Mouse (Mus musculus) erythroblast, embryonic 14.5 days (primary cell): ENCODE results near the gene Tex14. TPM values are rescaled to one million over a fixed set of nuclear protein-coding genes. Genes with fewer than 3 reads are reported as not detected.

Experiments
- H3K27me3 ChIP-seq: 2 replicates; pipeline ENCODE4 v1.6.1; 2012; ENCODE audit warnings: inconsistent platforms; ENCODE audit not compliant: control insufficient read depth
- H3K36me3 ChIP-seq: 2 replicates; pipeline ENCODE4 v1.6.1; 2012; ENCODE audit warnings: mild to moderate bottlenecking, inconsistent platforms; ENCODE audit not compliant: control insufficient read depth
- H3K4me1 ChIP-seq: 2 replicates; pipeline ENCODE4 v1.6.1; 2012; ENCODE audit warnings: inconsistent platforms; ENCODE audit not compliant: control insufficient read depth
- H3K4me3 ChIP-seq: replicated peaks from 2 replicates; pipeline ENCODE3; 2012; ENCODE audit warnings: moderate library complexity, mild to moderate bottlenecking, inconsistent platforms
- H3K9me3 ChIP-seq: 2 replicates; pipeline ENCODE4 v1.6.1; 2012; ENCODE audit warnings: low read length, inconsistent platforms, mixed read lengths; ENCODE audit not compliant: control insufficient read depth
- GATA1 ChIP-seq: IDR thresholded peaks from 2 replicates; pipeline ENCODE4 v1.6.1; 2012; ENCODE audit warnings: low read length, inconsistent platforms, mixed read lengths
- TAL1 ChIP-seq: IDR thresholded peaks from 3 replicates; pipeline ENCODE4 v1.6.1; 2012; ENCODE audit warnings: low read length, inconsistent platforms, mixed read lengths
- polyA plus RNA-seq: library from polyadenylated mRNA; stranded (reverse); fragments of >175 nt; gene quantifications from 2 replicates; pipeline ENCODE4 v1.2.3, GENCODE M21; 2012

The Tex14 gene
- polyA plus RNA-seq: not detected in 2 replicates

DNA sequence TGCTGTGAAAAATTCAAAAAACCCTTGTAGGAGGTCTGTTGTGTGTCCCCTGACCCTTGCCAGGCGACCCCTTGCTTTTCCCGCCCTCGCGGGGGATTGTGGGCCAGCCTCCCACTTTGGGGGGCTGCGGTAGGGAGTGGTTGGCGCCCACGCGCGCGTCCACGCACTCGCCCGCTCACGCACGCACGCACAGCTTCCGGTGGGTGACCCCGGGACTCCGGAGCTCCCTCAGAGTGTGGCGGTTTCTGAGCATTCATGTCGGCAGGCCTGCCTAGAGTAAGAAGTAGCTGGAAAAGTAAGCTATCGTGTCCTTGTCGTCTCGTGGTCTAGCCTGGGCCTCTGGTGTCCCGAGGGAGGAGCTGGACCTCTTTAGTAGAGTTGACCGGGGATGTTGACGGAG, at the start of gene Tex14, which contains the start of gene Rad51c:
Gene Tex14 (plus strand): TSS at position 190 of the 400 bp plus-strand sequence.
Gene Rad51c (minus strand): TSS at position 79 of the 400 bp plus-strand sequence.
- Histone ChIP-seq H3K4me1 (peaks cover 19% of the 10 kb centered on the region), H3K27me3 (no peaks in the 10 kb centered on the region), H3K36me3 (peaks cover 21% of the 10 kb centered on the region), H3K9me3 (no peaks in the 10 kb centered on the region), H3K4me3 (peak within 1 kb of the TSS; percentile 76)
- no peak for TF ChIP-seq TAL1
- no peak for TF ChIP-seq GATA1

GRCm38 (mm10) chr11:87357317-87358300, 47.3 kb upstream of the Tex14 start:
- H3K4me1 ChIP-seq: peaks cover 31% of the 10 kb centered on the region
- no peak for TF ChIP-seq GATA1
- no peak for TF ChIP-seq TAL1
- H3K4me3 ChIP-seq: peak overlapping the region; percentile 85
- peaks cover 62% of the 10 kb centered on the region for H3K27me3 ChIP-seq
- H3K36me3 ChIP-seq: no peaks in the 10 kb centered on the region
- no peaks in the 10 kb centered on the region for H3K9me3 ChIP-seq

GRCm38 (mm10) chr11:87358331-87359261, 46.3 kb upstream of the Tex14 start, which contains the start of gene Ppm1e:
TSS of gene Ppm1e (minus strand) at chr11:87359023.
- Histone ChIP-seq H3K27me3 (peaks cover 65% of the 10 kb centered on the region), H3K4me1 (peaks cover 32% of the 10 kb centered on the region), H3K4me3 (peak within 1 kb of the TSS; percentile 85), H3K9me3 (no peaks in the 10 kb centered on the region), H3K36me3 (no peaks in the 10 kb centered on the region)
- TF ChIP-seq TAL1 (no peak), GATA1 (no peak)

DNA sequence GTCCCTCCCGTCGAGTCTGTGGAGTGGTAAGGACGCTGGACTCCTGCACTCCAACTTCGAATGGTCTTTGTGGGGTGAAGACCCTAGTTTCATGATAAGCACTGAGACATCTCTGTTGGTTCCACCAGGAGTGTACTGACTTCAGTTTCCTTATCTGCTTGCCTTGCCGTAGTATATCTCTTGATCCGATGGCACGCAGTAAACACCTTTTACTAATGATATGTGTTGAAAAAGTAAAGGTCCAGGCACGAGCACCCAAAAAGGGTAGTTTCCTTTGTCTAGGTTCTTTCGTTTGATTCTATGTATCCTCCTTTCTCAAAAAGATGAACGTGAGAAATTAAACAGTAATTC, 45.6 kb upstream of the Tex14 start:
- TF ChIP-seq TAL1 (no peak), GATA1 (no peak)
- Histone ChIP-seq H3K27me3 (peaks cover 65% of the 10 kb centered on the region), H3K4me1 (peaks cover 30% of the 10 kb centered on the region), H3K9me3 (no peaks in the 10 kb centered on the region), H3K36me3 (no peaks in the 10 kb centered on the region), H3K4me3 (peak overlapping the region; percentile 85)

GRCm38 (mm10) chr11:87365120-87365519, 39.7 kb upstream of the Tex14 start:
- H3K4me3 ChIP-seq: no peak overlapping the region
- H3K27me3 ChIP-seq: peaks cover 23% of the 10 kb centered on the region
- peaks cover 51% of the 10 kb centered on the region for H3K4me1 ChIP-seq
- TF ChIP-seq TAL1 (no peak), GATA1 (no peak)
- no peaks in the 10 kb centered on the region; the same call in 1 of the 2 replicates for H3K36me3 ChIP-seq
- no peaks in the 10 kb centered on the region for H3K9me3 ChIP-seq

DNA sequence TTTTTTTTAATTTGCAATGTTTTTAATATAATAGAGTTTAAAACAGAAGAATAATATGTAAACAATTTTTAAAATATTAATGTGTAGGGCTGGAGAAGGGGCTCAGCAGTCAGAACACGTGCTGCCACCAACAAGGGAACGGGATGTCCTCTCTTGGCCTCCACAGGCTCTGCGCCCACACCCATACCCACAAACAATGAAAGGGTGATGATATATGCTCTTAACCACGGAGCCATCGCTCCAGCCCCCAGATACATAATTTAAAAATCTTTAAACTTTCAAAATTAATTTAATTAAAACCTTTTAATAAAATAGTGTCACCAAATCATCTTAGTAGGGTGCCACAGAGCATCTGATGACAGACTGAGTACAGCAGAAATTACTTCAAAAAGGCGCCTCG, 37.8 kb upstream of the Tex14 start:
- Histone ChIP-seq H3K4me1 (peaks cover 56% of the 10 kb centered on the region), H3K36me3 (no peaks in the 10 kb centered on the region; the same call in 1 of the 2 replicates), H3K9me3 (no peaks in the 10 kb centered on the region), H3K4me3 (no peak overlapping the region), H3K27me3 (peaks cover 4% of the 10 kb centered on the region)
- TF ChIP-seq GATA1 (no peak), TAL1 (no peak)

- Histone ChIP-seq H3K9me3 (no peaks in the 10 kb centered on the region), H3K4me1 (peaks cover 58% of the 10 kb centered on the region), H3K4me3 (peak overlapping the region; percentile 16), H3K36me3 (no peaks in the 10 kb centered on the region; the same call in 1 of the 2 replicates), H3K27me3 (peaks cover 4% of the 10 kb centered on the region)
- TF ChIP-seq GATA1 (peak; percentile 73; the same call in 1 of the 2 replicates), TAL1 (peak; percentile 83)
Measured at GRCm38 (mm10) chr11:87367865-87368580, 36.8 kb upstream of the Tex14 start.

DNA sequence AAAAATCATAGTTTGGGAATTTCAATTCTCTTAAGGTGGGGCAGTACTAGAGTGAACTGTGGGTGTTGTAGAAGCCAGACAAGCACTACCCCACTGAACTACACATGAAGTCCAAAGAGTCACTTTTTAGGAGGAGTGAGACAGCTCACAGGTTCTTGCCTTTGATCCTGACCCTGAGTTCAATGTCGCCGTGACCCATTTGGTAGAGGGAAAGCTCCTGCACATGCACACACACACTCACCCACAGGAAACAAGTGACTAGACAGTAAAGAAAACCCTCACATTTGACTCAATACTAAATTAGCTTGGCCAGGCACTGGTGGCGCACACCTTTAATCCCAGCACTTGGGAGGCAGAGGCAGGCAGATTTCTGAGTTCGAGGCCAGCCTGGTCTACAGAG, 20.3 kb upstream of the Tex14 start:
- Histone ChIP-seq H3K4me3 (no peak overlapping the region), H3K27me3 (no peaks in the 10 kb centered on the region), H3K4me1 (no peaks in the 10 kb centered on the region), H3K36me3 (peaks cover 24% of the 10 kb centered on the region), H3K9me3 (no peaks in the 10 kb centered on the region)
- TF ChIP-seq TAL1: no peak
- no peak for TF ChIP-seq GATA1
